Mouse (Mus musculus): ENCODE data around the gene Taf5l. TPM values are rescaled to one million over a fixed set of nuclear protein-coding genes. Genes with fewer than 3 reads are reported as not detected.
"Not testable (repeated sequence)": the region's sequence is repeated elsewhere in the genome, so short reads cannot be mapped to it uniquely, and the experiment has no call there.

Taf5l gene
- polyA plus RNA-seq, 1 experiment from 2014 or later, result 37.0 TPM

- ATAC-seq (ENCODE audit: borderline replicate concordance, extremely low read depth, low FRiP score, low TSS enrichment), result no peak
Measured at GRCm38 (mm10) chr8:123981674-123982073, 39.5 kb downstream of the Taf5l start.

DNA sequence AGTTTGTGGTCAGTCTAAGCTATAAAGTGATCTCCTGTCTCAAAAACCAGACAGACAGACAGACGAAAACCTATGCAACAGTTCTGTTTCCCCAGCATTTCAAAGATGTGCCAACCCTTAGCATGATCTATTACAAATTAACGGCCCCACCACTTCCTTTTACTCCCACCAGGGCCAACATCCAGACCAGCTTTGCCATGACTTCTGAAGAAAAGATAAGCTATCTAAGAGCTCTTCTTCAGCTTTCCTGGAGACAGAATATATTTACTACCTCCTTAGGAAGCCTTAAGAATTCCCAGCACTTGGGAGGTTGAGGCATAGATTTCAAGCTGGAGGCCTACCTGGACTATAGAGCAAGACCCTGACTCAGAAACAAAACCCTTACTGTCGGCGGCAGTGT is 41.0 kb downstream of the Taf5l start:
- H3K27ac ChIP-seq, result no peak overlapping the region
- no peak overlapping the region for H3K9ac ChIP-seq
- H3K36me3 ChIP-seq, result no peaks in the 10 kb centered on the region
- no peaks in the 10 kb centered on the region for H3K9me3 ChIP-seq
- H3K27me3 ChIP-seq, result no peaks in the 10 kb centered on the region
- H3K4me1 ChIP-seq, result peaks cover 18% of the 10 kb centered on the region
- 67% methylated on average over 4 of the region's 4 CpGs for WGBS
- H3K4me3 ChIP-seq, result no peak overlapping the region
- no peak for ATAC-seq (ENCODE audit: borderline replicate concordance, extremely low read depth, low FRiP score, low TSS enrichment)
- H3K4me2 ChIP-seq, result no peak overlapping the region

More at GRCm38 (mm10) chr8:123981674-123982073, 39.5 kb downstream of the Taf5l start:
- peak overlapping the region; percentile 97 for H3K4me2 ChIP-seq
- WGBS, result 40% methylated on average over 4 of the region's 4 CpGs
- no peaks in the 10 kb centered on the region for H3K36me3 ChIP-seq
- H3K27ac ChIP-seq, result no peak overlapping the region
- peak overlapping the region; percentile 85 for H3K4me3 ChIP-seq
- H3K9me3 ChIP-seq, result no peaks in the 10 kb centered on the region
- no peaks in the 10 kb centered on the region for H3K27me3 ChIP-seq
- peaks cover 18% of the 10 kb centered on the region for H3K4me1 ChIP-seq
- no peak overlapping the region for H3K9ac ChIP-seq

- H3K36me3 ChIP-seq, result no peaks in the 10 kb centered on the region
- no peaks in the 10 kb centered on the region for H3K27me3 ChIP-seq
- H3K9ac ChIP-seq, result no peak overlapping the region
- peak overlapping the region; percentile 21; the same call in 1 of the 2 replicates for H3K4me2 ChIP-seq
- no peaks in the 10 kb centered on the region for H3K9me3 ChIP-seq
- no peak overlapping the region for H3K4me3 ChIP-seq
- WGBS, result 57% methylated on average over 8 of the region's 8 CpGs
- H3K27ac ChIP-seq, result peak overlapping the region; percentile 78
- peaks cover 18% of the 10 kb centered on the region for H3K4me1 ChIP-seq
- peak; percentile 4; the same call in 1 of the 2 replicates for ATAC-seq (ENCODE audit: borderline replicate concordance, extremely low read depth, low FRiP score, low TSS enrichment)
Measured at GRCm38 (mm10) chr8:123978926-123979325, 42.3 kb downstream of the Taf5l start.

- WGBS, result 34% methylated on average over 14 of the region's 14 CpGs
- no peak overlapping the region for H3K4me3 ChIP-seq
- peaks cover 18% of the 10 kb centered on the region for H3K4me1 ChIP-seq
Measured at GRCm38 (mm10) chr8:123978166-123978838, 42.9 kb downstream of the Taf5l start.

DNA sequence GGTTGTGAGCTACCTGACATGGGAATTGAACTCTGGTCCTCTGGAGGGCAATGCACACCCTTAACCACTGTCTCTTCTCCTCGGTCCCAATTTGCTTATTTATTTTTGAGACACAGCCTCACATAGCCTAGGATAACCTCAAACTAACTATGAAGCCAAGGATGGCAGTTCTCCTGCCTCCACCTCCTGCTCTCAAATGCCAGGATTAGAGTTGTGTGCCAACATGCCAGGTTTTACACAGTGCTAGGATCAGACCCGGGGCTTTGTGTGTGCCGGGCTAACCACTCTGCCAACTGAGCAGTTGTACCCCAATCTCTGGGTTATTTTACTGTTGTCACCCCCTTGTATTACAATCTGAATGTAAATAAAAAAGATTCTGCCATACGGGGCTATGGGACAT is 43.7 kb downstream of the Taf5l start:
- H3K4me3 ChIP-seq, result no peak overlapping the region
- H3K9ac ChIP-seq, result no peak overlapping the region
- H3K27ac ChIP-seq, result no peak overlapping the region
- H3K27me3 ChIP-seq, result no peaks in the 10 kb centered on the region
- H3K4me2 ChIP-seq, result no peak overlapping the region
- WGBS, result 79% methylated on average over 4 of the region's 4 CpGs
- no peaks in the 10 kb centered on the region for H3K9me3 ChIP-seq
- no peak for ATAC-seq (ENCODE audit: borderline replicate concordance, extremely low read depth, low FRiP score, low TSS enrichment)
- no peaks in the 10 kb centered on the region for H3K36me3 ChIP-seq
- peaks cover 18% of the 10 kb centered on the region for H3K4me1 ChIP-seq

More at GRCm38 (mm10) chr8:123978166-123978838, 42.9 kb downstream of the Taf5l start:
- Histone ChIP-seq H3K27me3 (no peaks in the 10 kb centered on the region), H3K27ac (peak overlapping the region; percentile 78), H3K4me2 (peak overlapping the region; percentile 21), H3K36me3 (no peaks in the 10 kb centered on the region), H3K9me3 (no peaks in the 10 kb centered on the region), H3K9ac (no peak overlapping the region)
- no peak for ATAC-seq (ENCODE audit: borderline replicate concordance, extremely low read depth, low FRiP score, low TSS enrichment)

DNA sequence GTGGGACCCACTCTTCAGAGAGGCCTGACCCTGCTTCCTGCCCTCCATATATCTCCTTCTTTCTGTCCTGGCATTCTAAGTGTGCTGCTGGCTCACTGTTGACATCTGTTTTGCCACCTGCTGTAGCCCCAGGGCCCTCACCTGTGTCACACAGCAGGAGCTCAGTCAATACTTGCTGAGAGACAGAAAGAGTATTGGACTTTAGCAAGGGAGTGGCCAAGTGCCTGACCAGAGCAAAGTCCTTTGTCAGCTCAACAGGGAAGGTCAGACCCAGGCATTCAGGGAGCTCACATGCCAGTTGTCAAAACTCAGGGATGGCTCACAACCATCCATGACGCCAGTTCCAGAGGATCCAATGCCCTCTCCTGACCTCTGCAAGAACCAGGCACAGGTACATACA is 47.7 kb downstream of the Taf5l start:
- no peak for ATAC-seq (ENCODE audit: borderline replicate concordance, extremely low read depth, low FRiP score, low TSS enrichment)

DNA sequence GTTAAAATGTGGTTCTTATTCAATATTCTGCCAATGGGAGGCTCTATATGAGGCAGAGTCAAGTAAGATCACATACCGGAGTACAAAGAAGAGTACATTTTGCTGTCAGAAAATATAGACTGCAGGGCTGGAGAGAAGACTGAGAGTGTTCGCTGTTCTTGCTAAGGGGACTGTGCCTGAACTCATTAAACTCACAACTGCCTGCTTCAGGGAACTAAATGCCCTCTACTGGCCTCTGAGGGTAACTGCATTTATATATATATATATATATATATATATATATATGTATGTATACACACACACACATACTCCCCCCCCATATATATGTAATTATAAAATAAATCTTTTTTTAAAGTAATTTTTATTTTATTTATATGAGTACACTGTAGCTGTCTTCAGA is 54.3 kb downstream of the Taf5l start:
- H3K9me3 ChIP-seq, result no peaks in the 10 kb centered on the region
- no peaks in the 10 kb centered on the region for H3K4me1 ChIP-seq
- whole genome bisulfite sequencing, result 62% methylated on average over 2 of the region's 2 CpGs
- no peaks in the 10 kb centered on the region for H3K27me3 ChIP-seq
- H3K4me3 ChIP-seq, result no peak overlapping the region
- H3K27ac ChIP-seq, result no peak overlapping the region
- ATAC-seq (ENCODE audit: borderline replicate concordance, extremely low read depth, low FRiP score, low TSS enrichment), result no peak
- H3K36me3 ChIP-seq, result peaks cover 4% of the 10 kb centered on the region; the same call in 1 of the 2 replicates
- H3K9ac ChIP-seq, result no peak overlapping the region
- H3K4me2 ChIP-seq, result no peak overlapping the region

More for the DNA sequence above, 47.7 kb downstream of the Taf5l start:
- WGBS, result 85% methylated on average over 1 of the region's 1 CpGs
- no peaks in the 10 kb centered on the region for H3K9me3 ChIP-seq
- H3K27ac ChIP-seq, result no peak overlapping the region
- no peaks in the 10 kb centered on the region for H3K36me3 ChIP-seq
- H3K4me3 ChIP-seq, result no peak overlapping the region
- H3K9ac ChIP-seq, result no peak overlapping the region
- no peak overlapping the region for H3K4me2 ChIP-seq
- peaks cover 2% of the 10 kb centered on the region; the same call in 1 of the 2 replicates for H3K4me1 ChIP-seq
- no peaks in the 10 kb centered on the region for H3K27me3 ChIP-seq

DNA sequence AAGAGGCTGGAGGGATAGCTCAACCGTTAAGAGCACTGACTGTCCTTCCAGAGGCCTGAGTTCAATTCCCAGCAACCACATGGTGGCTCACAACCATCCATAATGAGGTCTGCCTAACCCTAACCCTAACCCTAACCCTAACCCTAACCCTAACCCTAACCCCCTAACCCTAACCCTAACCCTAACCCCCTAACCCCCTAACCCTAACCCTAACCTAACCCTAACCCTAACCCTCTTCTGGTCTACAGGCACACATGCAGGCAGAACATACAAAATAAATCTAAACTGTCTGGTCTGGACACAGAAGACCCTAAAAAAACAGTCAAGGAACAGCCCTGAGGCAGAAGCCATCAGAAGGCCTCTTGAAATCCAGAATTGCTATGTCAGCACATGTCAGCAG is 59.8 kb downstream of the Taf5l start:
- 56% methylated on average over 1 of the region's 1 CpGs for WGBS

DNA sequence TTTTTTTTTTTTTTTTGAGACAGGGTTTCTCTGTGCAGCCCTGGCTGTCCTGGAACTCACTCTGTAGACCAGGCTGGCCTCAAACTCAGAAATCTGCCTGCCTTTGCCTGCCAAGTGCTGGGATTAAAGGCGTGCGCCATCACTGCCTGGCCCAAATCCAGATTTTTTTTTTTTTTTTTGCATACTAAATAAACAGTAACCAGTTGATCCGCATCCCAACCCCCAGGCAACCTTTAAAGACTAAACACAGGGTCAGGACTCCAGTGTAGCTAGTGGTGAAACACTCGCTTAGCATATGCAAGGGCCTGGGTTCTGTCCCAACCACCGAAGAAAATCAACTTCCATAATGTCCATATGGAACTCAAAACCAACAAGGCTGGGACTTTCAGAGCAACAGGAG is 60.6 kb downstream of the Taf5l start:
- H3K4me1 ChIP-seq; H3K9ac ChIP-seq; H3K4me2 ChIP-seq; H3K27me3 ChIP-seq; ATAC-seq (ENCODE audit: borderline replicate concordance, extremely low read depth, low FRiP score, low TSS enrichment); H3K27ac ChIP-seq; H3K9me3 ChIP-seq; H3K4me3 ChIP-seq: not testable (repeated sequence)
- 54% methylated on average over 5 of the region's 5 CpGs for WGBS
- peaks cover 11% of the 10 kb centered on the region for H3K36me3 ChIP-seq

More for the DNA sequence above, 59.8 kb downstream of the Taf5l start:
- no peaks in the 10 kb centered on the region for H3K9me3 ChIP-seq
- no peaks in the 10 kb centered on the region for H3K27me3 ChIP-seq
- no peak overlapping the region for H3K4me3 ChIP-seq
- no peak for ATAC-seq (ENCODE audit: borderline replicate concordance, extremely low read depth, low FRiP score, low TSS enrichment)
- H3K27ac ChIP-seq, result no peak overlapping the region
- no peaks in the 10 kb centered on the region for H3K4me1 ChIP-seq
- H3K4me2 ChIP-seq, result no peak overlapping the region
- no peak overlapping the region for H3K9ac ChIP-seq
- peaks cover 11% of the 10 kb centered on the region for H3K36me3 ChIP-seq

DNA sequence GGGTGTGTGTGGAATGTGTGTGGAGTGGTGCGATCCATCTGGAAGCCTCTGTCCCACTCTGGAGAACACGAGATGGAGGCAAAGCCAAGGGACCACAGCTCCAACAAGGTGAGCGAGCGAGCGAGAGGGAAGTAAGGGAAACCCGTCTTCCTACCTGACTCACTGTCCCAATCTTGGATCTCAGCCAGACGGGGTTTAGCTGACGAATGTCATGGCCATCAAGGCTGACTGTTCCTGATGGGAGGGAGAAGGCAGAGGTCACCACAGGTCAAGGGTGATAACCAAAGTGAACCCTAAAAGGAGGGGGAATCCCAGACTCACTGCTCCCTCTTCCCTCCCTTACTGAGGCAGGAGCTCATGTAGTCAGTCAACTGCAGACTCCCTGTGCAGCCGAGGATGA is 61.1 kb downstream of the Taf5l start:
- Histone ChIP-seq H3K27me3 (no peaks in the 10 kb centered on the region), H3K4me2 (no peak overlapping the region), H3K9ac (no peak overlapping the region), H3K36me3 (peaks cover 11% of the 10 kb centered on the region), H3K9me3 (no peaks in the 10 kb centered on the region), H3K4me1 (no peaks in the 10 kb centered on the region), H3K27ac (no peak overlapping the region), H3K4me3 (no peak overlapping the region)
- 83% methylated on average over 9 of the region's 9 CpGs for WGBS
- no peak for ATAC-seq (ENCODE audit: borderline replicate concordance, extremely low read depth, low FRiP score, low TSS enrichment)

DNA sequence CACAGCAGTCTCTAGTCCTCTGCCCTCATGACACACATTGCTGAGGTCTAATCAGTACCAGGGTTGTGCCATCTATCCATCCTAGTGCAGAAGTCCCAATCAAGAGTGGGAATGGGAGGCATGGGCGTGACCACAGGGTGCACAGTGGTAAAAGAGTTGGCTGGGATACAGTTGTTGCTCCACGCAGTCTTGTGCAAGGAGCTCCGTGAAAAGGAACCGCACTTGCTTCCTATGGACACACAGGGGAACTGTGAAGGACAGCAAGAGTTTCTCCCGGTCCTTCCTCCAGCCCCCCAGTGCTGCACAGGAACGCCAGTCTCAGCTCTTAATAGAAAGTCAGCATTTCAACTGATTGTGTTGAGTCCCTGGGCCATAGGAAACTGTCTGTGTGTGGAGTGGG is 61.7 kb downstream of the Taf5l start:
- no peak overlapping the region for H3K27ac ChIP-seq
- no peak overlapping the region for H3K9ac ChIP-seq
- H3K36me3 ChIP-seq, result peaks cover 13% of the 10 kb centered on the region
- 89% methylated on average over 6 of the region's 6 CpGs for WGBS
- H3K4me1 ChIP-seq, result no peaks in the 10 kb centered on the region
- no peak overlapping the region for H3K4me2 ChIP-seq
- H3K9me3 ChIP-seq, result no peaks in the 10 kb centered on the region
- H3K4me3 ChIP-seq, result no peak overlapping the region
- no peak for ATAC-seq (ENCODE audit: borderline replicate concordance, extremely low read depth, low FRiP score, low TSS enrichment)
- H3K27me3 ChIP-seq, result no peaks in the 10 kb centered on the region

DNA sequence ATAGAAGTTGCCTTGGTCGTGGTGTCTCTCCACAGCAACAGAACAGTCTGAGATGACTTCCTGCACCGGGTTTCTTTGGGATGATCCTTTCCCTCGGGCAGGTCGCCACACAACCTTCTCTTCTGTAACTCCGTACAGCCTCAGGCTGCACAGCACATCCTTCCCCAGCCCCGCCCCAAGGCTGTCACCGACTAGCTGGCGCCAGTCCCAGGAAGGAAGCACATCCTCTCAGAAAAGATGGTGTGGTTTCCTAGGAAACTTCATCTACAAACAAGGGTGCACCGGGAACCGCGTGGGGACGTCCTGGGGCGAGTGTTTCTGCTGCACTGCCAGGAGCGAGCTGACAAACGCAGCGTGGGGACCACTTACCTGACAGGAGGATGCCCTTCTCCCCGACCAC is 63.1 kb downstream of the Taf5l start:
- H3K27me3 ChIP-seq, result no peaks in the 10 kb centered on the region
- H3K4me3 ChIP-seq, result no peak overlapping the region
- H3K4me1 ChIP-seq, result no peaks in the 10 kb centered on the region
- 64% methylated on average over 17 of the region's 17 CpGs for WGBS
- no peaks in the 10 kb centered on the region for H3K9me3 ChIP-seq
- no peak overlapping the region for H3K27ac ChIP-seq
- no peak overlapping the region for H3K9ac ChIP-seq
- H3K36me3 ChIP-seq, result peaks cover 19% of the 10 kb centered on the region
- H3K4me2 ChIP-seq, result no peak overlapping the region
- no peak for ATAC-seq (ENCODE audit: borderline replicate concordance, extremely low read depth, low FRiP score, low TSS enrichment)

All from lung, embryonic 15.5 days (tissue).